Mouse (Mus musculus) testis, adult 2 months (tissue): ENCODE data around the gene Dnah11.

Source experiments
- CTCF ChIP-seq: fragments of 200-500 bp; IDR thresholded peaks from 2 replicates; pipeline ENCODE4 v1.5.1; 2012; ENCODE audit warnings: low read depth, mild to moderate bottlenecking, inconsistent platforms, low read length, moderate library complexity; ENCODE audit not compliant: control insufficient read depth, insufficient read depth, insufficient replicate concordance
- POLR2A ChIP-seq: fragments of 200-500 bp; IDR thresholded peaks from 2 replicates; pipeline ENCODE4 v1.6.1; 2012; ENCODE audit warnings: low read depth, mild to moderate bottlenecking, inconsistent platforms, low read length, moderate library complexity; ENCODE audit not compliant: control insufficient read depth

DNA sequence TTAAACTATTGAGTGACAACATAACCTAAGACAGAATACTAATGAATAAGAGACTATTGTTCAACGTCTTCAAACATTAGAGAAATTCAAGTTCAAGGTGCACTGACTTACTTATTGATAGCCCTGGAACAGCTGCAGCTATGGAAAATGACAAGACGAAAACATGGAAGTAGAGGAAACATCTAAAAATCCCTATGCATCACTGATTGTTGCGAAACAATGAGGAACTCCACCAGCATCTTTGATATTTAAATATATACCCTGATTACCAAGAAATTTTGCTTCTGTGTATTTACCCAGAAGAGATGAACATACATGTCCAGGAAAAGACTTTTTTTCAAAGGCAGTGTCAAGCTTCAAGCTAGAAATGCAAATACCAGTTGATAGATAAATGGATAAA is 122.0 kb downstream of the Dnah11 start:
- TF ChIP-seq POLR2A (no peak), CTCF (no peak)
